Mouse (Mus musculus) heart, adult 8-10 months (tissue): ENCODE results near the gene Myo18a. TPM values are rescaled to one million over a fixed set of nuclear protein-coding genes. Genes with fewer than 3 reads are reported as not detected.

Experiments used
- DNase-seq: peaks from one replicate; pipeline ENCODE4 v3.0.0; 2022; ENCODE audit warnings: low spot score
- total RNA-seq, 4 experiments: library from RNA; stranded (reverse); gene quantifications; 2 replicates each; pipeline ENCODE4 v1.2.4; 2022

Myo18a gene
- total RNA-seq, 4 experiments from 2014 or later: 256 to 285 (median 277) TPM

- no peak for DNase-seq
These were observed 134.1 kb downstream of the Myo18a start for GRCm38 (mm10) chr11:77896820-77897805.

GRCm38 (mm10) chr11:77900187-77900586, 137.1 kb downstream of the Myo18a start:
- no peak for DNase-seq

- no peak for DNase-seq
These were observed 137.7 kb downstream of the Myo18a start for GRCm38 (mm10) chr11:77900696-77901095.

- no peak for DNase-seq
These were observed 138.3 kb downstream of the Myo18a start for GRCm38 (mm10) chr11:77901366-77901765.

- DNase-seq: no peak
These were observed 138.8 kb downstream of the Myo18a start for GRCm38 (mm10) chr11:77901775-77902355.

- DNase-seq: no peak
These were observed 140.7 kb downstream of the Myo18a start for GRCm38 (mm10) chr11:77903761-77904160.

- no peak for DNase-seq
These were observed 141.7 kb downstream of the Myo18a start for GRCm38 (mm10) chr11:77904707-77905106.

GRCm38 (mm10) chr11:77906097-77906687, 143.1 kb downstream of the Myo18a start:
- no peak for DNase-seq

- DNase-seq: no peak
These were observed 143.7 kb downstream of the Myo18a start for GRCm38 (mm10) chr11:77906747-77907174.

- DNase-seq: no peak
These were observed 145.4 kb downstream of the Myo18a start for GRCm38 (mm10) chr11:77908468-77908867.

- DNase-seq: no peak
These were observed 146.3 kb downstream of the Myo18a start for GRCm38 (mm10) chr11:77909376-77909775.

GRCm38 (mm10) chr11:77909776-77910175, 146.7 kb downstream of the Myo18a start:
- DNase-seq: no peak

GRCm38 (mm10) chr11:77913505-77913904, 150.5 kb downstream of the Myo18a start:
- no peak for DNase-seq

GRCm38 (mm10) chr11:77914598-77915260, 151.7 kb downstream of the Myo18a start:
- DNase-seq: no peak

Other genes starting within 250 kb of the Myo18a start
- 1 to 10 TPM; 1.7 to 3.2 (median 2.2) TPM for gene Abhd15, start 248.1 kb upstream of the Myo18a start, total RNA-seq
- 10 to 100 TPM; 10.5 to 12.4 (median 11.4) TPM for gene Trp53i13, start 247.3 kb upstream of the Myo18a start, total RNA-seq
- gene Gm10392, start 244.0 kb upstream of the Myo18a start, total RNA-seq: not detected
- gene Taok1, start 155.4 kb upstream of the Myo18a start, total RNA-seq: 10 to 100 TPM; 48.8 to 61.9 (median 56.1) TPM
- 10 to 100 TPM; 38.9 to 49.7 (median 45.2) TPM for gene Nufip2, start 77.1 kb upstream of the Myo18a start, total RNA-seq
- gene Cryba1, start 38.0 kb upstream of the Myo18a start, total RNA-seq: not detected
- gene Gm10277, start 24.5 kb downstream of the Myo18a start, total RNA-seq: not detected
- gene Pipox, start 130.8 kb downstream of the Myo18a start, total RNA-seq: under 1 TPM; 0.43 to 0.82 (median 0.59) TPM
- gene Sez6, start 167.6 kb downstream of the Myo18a start, total RNA-seq: under 1 TPM; 0.19 to 0.84 (median 0.52) TPM
- gene Phf12, start 219.5 kb downstream of the Myo18a start, total RNA-seq: 10 to 100 TPM; 24.8 to 27.5 (median 26.0) TPM